Mouse (Mus musculus): ENCODE measurements around the gene Glrb. TPM values are rescaled to one million over a fixed set of nuclear protein-coding genes. Genes with fewer than 3 reads are reported as not detected.

Glrb gene
- 25.8 and 26.6 TPM in 2 replicates for polyA plus RNA-seq (2014; fragmentation: Nextera tagmentation; extraction: Ambion mirVana)

GRCm38 (mm10) chr3:80913111-80913778 is at the start of gene Glrb:
Gene Glrb, minus strand, starts transcription at chr3:80913660.
- WGBS, result under 1% methylated on average over 70 of the region's 76 CpGs
- Histone ChIP-seq H3K4me2 (ENCODE audit: low read depth, severe bottlenecking) (peak within 1 kb of the TSS; percentile 80), H3K36me3 (ENCODE audit: control insufficient read depth, insufficient read depth, low read length) (no peaks in the 10 kb centered on the region; the same call in 1 of the 2 replicates), H3K4me1 (ENCODE audit: control insufficient read depth, insufficient read depth, low read length) (no peaks in the 10 kb centered on the region), H3K27ac (replicated peaks; ENCODE audit: low read depth, low read length) (peak within 1 kb of the TSS; percentile 68; the same call in 1 of the 2 replicates), H3K4me3 (ENCODE audit: low read depth, low read length) (peak within 1 kb of the TSS; percentile 64), H3K9ac (ENCODE audit: low read length) (peak within 1 kb of the TSS; percentile 89), H3K27me3 (ENCODE audit: control insufficient read depth, insufficient read depth, low read length) (no peaks in the 10 kb centered on the region), H3K9me3 (ENCODE audit: control insufficient read depth, low read length) (no peaks in the 10 kb centered on the region)
- DNase-seq (ENCODE audit: low spot score) (peak; percentile 74), ATAC-seq (ENCODE audit: insufficient number of reproducible peaks, low FRiP score, low TSS enrichment, low read depth) (peak; percentile 89)

DNA sequence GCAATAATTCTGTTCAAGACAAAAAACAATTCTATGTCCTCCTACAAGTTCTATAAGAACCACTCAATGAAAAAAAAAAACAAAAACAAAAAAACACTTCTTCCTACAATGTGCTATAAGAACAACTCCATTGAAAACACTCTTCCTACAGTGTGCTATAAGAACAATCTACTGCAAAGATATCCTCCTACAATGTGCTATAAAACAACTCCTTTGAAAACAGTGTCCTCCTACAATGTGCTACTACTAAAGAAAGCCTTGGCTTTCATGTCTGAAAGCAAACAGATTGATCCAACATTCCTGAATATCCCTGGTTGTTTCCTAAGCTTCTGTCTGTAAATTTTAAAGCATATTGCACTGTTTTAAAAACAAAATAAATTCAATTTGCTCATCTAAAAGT is 46.5 kb upstream of the Glrb start:
- DNase-seq (ENCODE audit: low spot score), result no peak

DNA sequence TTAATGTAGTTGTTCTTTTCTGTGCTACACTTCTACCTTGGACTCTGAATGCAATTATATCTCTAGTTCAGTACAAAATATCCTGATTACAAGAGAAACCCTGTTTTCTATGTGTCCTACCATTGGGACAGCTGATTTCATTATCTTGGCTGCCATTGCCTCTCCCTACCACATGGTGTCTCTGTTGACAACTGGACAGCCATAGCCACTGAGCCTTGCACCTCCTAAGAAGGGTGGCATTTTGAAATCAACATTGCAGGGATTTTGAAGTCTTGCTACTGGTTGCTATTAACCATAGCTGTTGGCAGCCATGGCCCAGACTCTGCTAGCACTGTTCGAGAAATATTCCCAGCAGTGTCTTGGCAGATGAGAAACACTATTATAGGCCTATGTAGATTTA is 45.1 kb upstream of the Glrb start:
- H3K27ac ChIP-seq (replicated peaks; ENCODE audit: low read depth, low read length), result no peak overlapping the region
- H3K36me3 ChIP-seq (ENCODE audit: control insufficient read depth, insufficient read depth, low read length), result no peaks in the 10 kb centered on the region
- no peaks in the 10 kb centered on the region for H3K27me3 ChIP-seq (ENCODE audit: control insufficient read depth, insufficient read depth, low read length)
- WGBS, result 27% methylated on average over 1 of the region's 1 CpGs
- no peak overlapping the region for H3K9ac ChIP-seq (ENCODE audit: low read length)
- no peaks in the 10 kb centered on the region for H3K9me3 ChIP-seq (ENCODE audit: control insufficient read depth, low read length)
- 0 out of 2 replicates have a peak, but pooled peaks have one; percentile 57 for ATAC-seq (ENCODE audit: insufficient number of reproducible peaks, low FRiP score, low TSS enrichment, low read depth)
- H3K4me2 ChIP-seq (ENCODE audit: low read depth, severe bottlenecking), result no peak overlapping the region
- peak; percentile 56 for DNase-seq (ENCODE audit: low spot score)
- H3K4me1 ChIP-seq (ENCODE audit: control insufficient read depth, insufficient read depth, low read length), result no peaks in the 10 kb centered on the region
- H3K4me3 ChIP-seq (ENCODE audit: low read depth, low read length), result no peak overlapping the region

More for the DNA sequence above, 46.5 kb upstream of the Glrb start:
- no peak for ATAC-seq (ENCODE audit: insufficient number of reproducible peaks, low FRiP score, low TSS enrichment, low read depth)
- no peaks in the 10 kb centered on the region for H3K4me1 ChIP-seq (ENCODE audit: control insufficient read depth, insufficient read depth, low read length)
- H3K27me3 ChIP-seq (ENCODE audit: control insufficient read depth, insufficient read depth, low read length), result no peaks in the 10 kb centered on the region
- H3K4me3 ChIP-seq (ENCODE audit: low read depth, low read length), result no peak overlapping the region
- H3K27ac ChIP-seq (replicated peaks; ENCODE audit: low read depth, low read length), result no peak overlapping the region
- H3K36me3 ChIP-seq (ENCODE audit: control insufficient read depth, insufficient read depth, low read length), result no peaks in the 10 kb centered on the region
- no peak overlapping the region for H3K4me2 ChIP-seq (ENCODE audit: low read depth, severe bottlenecking)
- no peak overlapping the region for H3K9ac ChIP-seq (ENCODE audit: low read length)
- no peaks in the 10 kb centered on the region for H3K9me3 ChIP-seq (ENCODE audit: control insufficient read depth, low read length)

DNA sequence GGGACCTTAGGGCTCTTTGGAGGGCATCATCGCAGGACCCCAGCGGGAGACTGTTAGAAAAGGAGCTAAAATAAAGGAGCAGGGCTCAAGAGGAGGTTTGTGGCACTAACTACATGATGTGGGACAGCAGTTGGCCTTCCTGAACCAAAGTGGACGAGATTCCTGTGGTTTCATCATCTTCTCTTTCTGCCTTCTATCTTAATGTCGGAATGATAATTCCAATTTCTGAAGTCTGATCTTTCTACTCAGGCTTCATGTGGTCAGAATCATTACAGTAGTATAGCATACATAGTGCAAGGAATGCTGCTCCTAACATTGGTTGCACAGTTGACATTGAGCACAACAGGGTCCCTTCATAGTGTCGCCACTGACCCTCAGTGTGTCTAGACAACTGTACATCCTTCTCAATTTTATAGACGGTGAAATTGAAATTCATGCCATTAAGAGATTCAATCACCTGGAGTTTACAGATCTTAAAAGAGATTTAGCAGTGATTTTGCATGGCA is 372 bp upstream of the Glrb start:
- Histone ChIP-seq H3K36me3 (ENCODE audit: control insufficient read depth, insufficient read depth, low read length) (no peaks in the 10 kb centered on the region), H3K27me3 (ENCODE audit: control insufficient read depth, insufficient read depth, low read length) (no peaks in the 10 kb centered on the region), H3K4me2 (ENCODE audit: low read depth, severe bottlenecking) (peak overlapping the region; percentile 80), H3K9me3 (ENCODE audit: control insufficient read depth, low read length) (no peaks in the 10 kb centered on the region), H3K4me1 (ENCODE audit: control insufficient read depth, insufficient read depth, low read length) (no peaks in the 10 kb centered on the region), H3K9ac (ENCODE audit: low read length) (peak overlapping the region; percentile 89), H3K4me3 (ENCODE audit: low read depth, low read length) (peak overlapping the region; percentile 64), H3K27ac (replicated peaks; ENCODE audit: low read depth, low read length) (no peak overlapping the region)
- ATAC-seq (ENCODE audit: insufficient number of reproducible peaks, low FRiP score, low TSS enrichment, low read depth), result 0 out of 2 replicates have a peak, but pooled peaks have one; percentile 39
- no peak for DNase-seq (ENCODE audit: low spot score)
- WGBS, result 31% methylated on average over 6 of the region's 6 CpGs

GRCm38 (mm10) chr3:80894745-80895480 is 18.5 kb downstream of the Glrb start:
- no peak for ATAC-seq (ENCODE audit: insufficient number of reproducible peaks, low FRiP score, low TSS enrichment, low read depth)
- DNase-seq (ENCODE audit: low spot score), result no peak
- no peak overlapping the region for H3K9ac ChIP-seq (ENCODE audit: low read length)
- 84% methylated on average over 5 of the region's 5 CpGs for WGBS
- H3K27me3 ChIP-seq (ENCODE audit: control insufficient read depth, insufficient read depth, low read length), result no peaks in the 10 kb centered on the region
- H3K36me3 ChIP-seq (ENCODE audit: control insufficient read depth, insufficient read depth, low read length), result no peaks in the 10 kb centered on the region
- H3K27ac ChIP-seq (replicated peaks; ENCODE audit: low read depth, low read length), result no peak overlapping the region
- H3K4me1 ChIP-seq (ENCODE audit: control insufficient read depth, insufficient read depth, low read length), result no peaks in the 10 kb centered on the region
- no peak overlapping the region for H3K4me3 ChIP-seq (ENCODE audit: low read depth, low read length)
- H3K9me3 ChIP-seq (ENCODE audit: control insufficient read depth, low read length), result no peaks in the 10 kb centered on the region
- no peak overlapping the region for H3K4me2 ChIP-seq (ENCODE audit: low read depth, severe bottlenecking)

- no peaks in the 10 kb centered on the region for H3K27me3 ChIP-seq (ENCODE audit: control insufficient read depth, insufficient read depth, low read length)
- no peak overlapping the region for H3K4me3 ChIP-seq (ENCODE audit: low read depth, low read length)
- no peaks in the 10 kb centered on the region for H3K4me1 ChIP-seq (ENCODE audit: control insufficient read depth, insufficient read depth, low read length)
- DNase-seq (ENCODE audit: low spot score) (no peak), ATAC-seq (ENCODE audit: insufficient number of reproducible peaks, low FRiP score, low TSS enrichment, low read depth) (no peak)
- H3K9me3 ChIP-seq (ENCODE audit: control insufficient read depth, low read length), result no peaks in the 10 kb centered on the region
- no peak overlapping the region for H3K27ac ChIP-seq (replicated peaks; ENCODE audit: low read depth, low read length)
- no peak overlapping the region for H3K4me2 ChIP-seq (ENCODE audit: low read depth, severe bottlenecking)
- WGBS, result 90% methylated on average over 5 of the region's 5 CpGs
- no peaks in the 10 kb centered on the region for H3K36me3 ChIP-seq (ENCODE audit: control insufficient read depth, insufficient read depth, low read length)
- no peak overlapping the region for H3K9ac ChIP-seq (ENCODE audit: low read length)
Observed at GRCm38 (mm10) chr3:80894328-80894727, 19.1 kb downstream of the Glrb start.

GRCm38 (mm10) chr3:80893055-80893690 is 20.3 kb downstream of the Glrb start:
- H3K27me3 ChIP-seq (ENCODE audit: control insufficient read depth, insufficient read depth, low read length), result no peaks in the 10 kb centered on the region
- H3K9ac ChIP-seq (ENCODE audit: low read length), result no peak overlapping the region
- H3K27ac ChIP-seq (replicated peaks; ENCODE audit: low read depth, low read length), result no peak overlapping the region
- H3K4me2 ChIP-seq (ENCODE audit: low read depth, severe bottlenecking), result no peak overlapping the region
- H3K4me1 ChIP-seq (ENCODE audit: control insufficient read depth, insufficient read depth, low read length), result no peaks in the 10 kb centered on the region
- 28% methylated on average over 4 of the region's 4 CpGs for WGBS
- ATAC-seq (ENCODE audit: insufficient number of reproducible peaks, low FRiP score, low TSS enrichment, low read depth) (no peak), DNase-seq (ENCODE audit: low spot score) (no peak)
- H3K36me3 ChIP-seq (ENCODE audit: control insufficient read depth, insufficient read depth, low read length), result no peaks in the 10 kb centered on the region
- no peak overlapping the region for H3K4me3 ChIP-seq (ENCODE audit: low read depth, low read length)
- H3K9me3 ChIP-seq (ENCODE audit: control insufficient read depth, low read length), result no peaks in the 10 kb centered on the region

DNA sequence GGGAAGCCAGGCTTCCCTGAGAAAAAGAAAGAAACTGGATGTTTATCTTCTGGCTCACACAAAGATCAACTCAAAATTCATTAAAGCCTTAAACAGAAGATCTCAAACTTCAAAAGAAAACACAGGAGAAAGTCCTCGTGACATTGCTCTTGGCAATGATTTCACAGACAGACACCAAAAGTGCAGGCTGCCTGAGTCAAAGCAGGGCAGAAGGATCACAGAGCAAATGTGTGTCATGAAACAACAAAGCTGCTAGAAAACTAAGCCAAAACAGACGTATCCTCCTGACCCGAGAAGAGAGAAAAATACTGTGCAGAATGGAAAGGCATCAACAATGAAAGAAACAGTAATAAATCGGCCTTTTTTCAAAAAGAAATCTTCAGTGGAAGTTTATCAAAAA is 22.4 kb downstream of the Glrb start:
- no peaks in the 10 kb centered on the region for H3K4me1 ChIP-seq (ENCODE audit: control insufficient read depth, insufficient read depth, low read length)
- H3K4me2 ChIP-seq (ENCODE audit: low read depth, severe bottlenecking), result no peak overlapping the region
- H3K36me3 ChIP-seq (ENCODE audit: control insufficient read depth, insufficient read depth, low read length), result no peaks in the 10 kb centered on the region
- no peaks in the 10 kb centered on the region for H3K27me3 ChIP-seq (ENCODE audit: control insufficient read depth, insufficient read depth, low read length)
- no peaks in the 10 kb centered on the region for H3K9me3 ChIP-seq (ENCODE audit: control insufficient read depth, low read length)
- WGBS, result 33% methylated on average over 4 of the region's 4 CpGs
- DNase-seq (ENCODE audit: low spot score) (no peak), ATAC-seq (ENCODE audit: insufficient number of reproducible peaks, low FRiP score, low TSS enrichment, low read depth) (no peak)
- H3K27ac ChIP-seq (replicated peaks; ENCODE audit: low read depth, low read length), result no peak overlapping the region
- H3K9ac ChIP-seq (ENCODE audit: low read length), result no peak overlapping the region
- H3K4me3 ChIP-seq (ENCODE audit: low read depth, low read length), result no peak overlapping the region

Measured in limb, embryonic 11.5 days (tissue).